Mouse (Mus musculus) heart, adult 2 months (tissue): ENCODE data around the gene Rasgrf1.

ENCODE experiments used
- CTCF ChIP-seq: fragments of 200-600 bp; IDR thresholded peaks from 2 replicates; pipeline ENCODE4 v1.8.1; 2022; ENCODE audit warnings: antibody characterized with exemption, mild to moderate bottlenecking, moderate library complexity
- EP300 ChIP-seq: fragments of 200-500 bp; IDR thresholded peaks from 2 replicates; pipeline ENCODE4 v1.6.1; 2011; ENCODE audit warnings: low read depth, low read length, control low read depth; ENCODE audit not compliant: insufficient read depth
- POLR2A ChIP-seq: fragments of 200-500 bp; IDR thresholded peaks from 2 replicates; pipeline ENCODE4 v1.6.1; 2011; ENCODE audit warnings: mild to moderate bottlenecking, low read depth, low read length, control low read depth; ENCODE audit not compliant: insufficient read depth

GRCm38 (mm10) chr9:89891534-89892293 lies 18.0 kb upstream of the Rasgrf1 start:
- TF ChIP-seq CTCF (no peak), POLR2A (no peak), EP300 (no peak)
